Mouse (Mus musculus) c-Kit-positive CD71-negative TER-119-negative erythroid progenitor cells, embryonic 14.5 days (primary cell): ENCODE results near the gene Tprn.

Source experiments
- DNase-seq: peaks from one replicate; pipeline ENCODE4 v3.0.0-alpha.2; 2013; ENCODE audit warnings: low read depth

Gene Tprn

GRCm38 (mm10) chr2:25265897-25266656, 3.7 kb downstream of the Tprn start:
- no peak for DNase-seq

GRCm38 (mm10) chr2:25266720-25267119, 4.3 kb downstream of the Tprn start:
- no peak for DNase-seq

- DNase-seq, result no peak
Observed at GRCm38 (mm10) chr2:25267241-25267640, 4.8 kb downstream of the Tprn start.

- DNase-seq, result no peak
Observed at GRCm38 (mm10) chr2:25267746-25268309, 5.4 kb downstream of the Tprn start.

GRCm38 (mm10) chr2:25271827-25272511, 9.6 kb downstream of the Tprn start, which contains the start of the genes Ssna1 and Anapc2:
Gene Ssna1, minus strand, starts transcription at chr2:25272438.
Gene Anapc2, plus strand, starts transcription at chr2:25272478.
- peak; percentile 98 for DNase-seq

- no peak for DNase-seq
Observed at GRCm38 (mm10) chr2:25272515-25272914, 10.1 kb downstream of the Tprn start.

GRCm38 (mm10) chr2:25273010-25273409, 10.6 kb downstream of the Tprn start:
- no peak for DNase-seq

GRCm38 (mm10) chr2:25278928-25279882, 16.8 kb downstream of the Tprn start:
- peak; percentile 94 for DNase-seq

GRCm38 (mm10) chr2:25285551-25285950, 23.1 kb downstream of the Tprn start:
- no peak for DNase-seq

- DNase-seq, result no peak
Observed at GRCm38 (mm10) chr2:25286314-25286713, 23.9 kb downstream of the Tprn start.

- DNase-seq, result no peak
Observed at GRCm38 (mm10) chr2:25286837-25287636, 24.6 kb downstream of the Tprn start.

GRCm38 (mm10) chr2:25287927-25288649, 25.7 kb downstream of the Tprn start, which contains the start of gene Tmem210:
Gene Tmem210, plus strand, starts transcription at chr2:25288145.
- no peak for DNase-seq

- no peak for DNase-seq
Observed at GRCm38 (mm10) chr2:25288734-25289345, 26.4 kb downstream of the Tprn start.

GRCm38 (mm10) chr2:25289651-25290050, 27.2 kb downstream of the Tprn start, which contains the start of gene Lrrc26:
Gene Lrrc26, plus strand, starts transcription at chr2:25289915.
- no peak for DNase-seq

- no peak for DNase-seq
Observed at GRCm38 (mm10) chr2:25290101-25290815, 27.8 kb downstream of the Tprn start.

GRCm38 (mm10) chr2:25290816-25291130, 28.4 kb downstream of the Tprn start:
- no peak for DNase-seq

GRCm38 (mm10) chr2:25291184-25292053, 29.0 kb downstream of the Tprn start:
- no peak for DNase-seq

- DNase-seq, result no peak
Observed at GRCm38 (mm10) chr2:25292054-25292544, 29.7 kb downstream of the Tprn start.
